Mouse (Mus musculus) c-Kit-positive CD71-negative TER-119-negative erythroid progenitor cells, embryonic 14.5 days (primary cell): ENCODE results near the gene Tjp3.

Source experiments
- DNase-seq: peaks from one replicate; pipeline ENCODE4 v3.0.0-alpha.2; 2013; ENCODE audit warnings: low read depth

Tjp3 gene

GRCm38 (mm10) chr10:81291511-81292104, at the start of gene Tjp3:
Tjp3 (minus strand) TSS chr10:81291581.
- no peak for DNase-seq

- no peak for DNase-seq
These were observed 49.4 kb upstream of the Tjp3 start for GRCm38 (mm10) chr10:81340551-81341332.

GRCm38 (mm10) chr10:81336558-81336957, 45.2 kb upstream of the Tjp3 start:
- DNase-seq, result no peak

- DNase-seq, result no peak
These were observed 44.3 kb upstream of the Tjp3 start for GRCm38 (mm10) chr10:81335393-81336340.

GRCm38 (mm10) chr10:81334324-81334723, 42.9 kb upstream of the Tjp3 start:
- no peak for DNase-seq

GRCm38 (mm10) chr10:81332277-81332676, 40.9 kb upstream of the Tjp3 start:
- DNase-seq, result no peak

GRCm38 (mm10) chr10:81330007-81330406, 38.6 kb upstream of the Tjp3 start:
- no peak for DNase-seq

GRCm38 (mm10) chr10:81329194-81329975, 38.0 kb upstream of the Tjp3 start:
- DNase-seq, result no peak

GRCm38 (mm10) chr10:81328386-81328785, 37.0 kb upstream of the Tjp3 start, which contains the start of gene Tbxa2r:
Tbxa2r (plus strand) TSS chr10:81328731.
- DNase-seq, result no peak

- DNase-seq, result no peak
These were observed 36.6 kb upstream of the Tjp3 start for GRCm38 (mm10) chr10:81327959-81328358.

GRCm38 (mm10) chr10:81326858-81327257, 35.5 kb upstream of the Tjp3 start:
- DNase-seq, result no peak

- no peak for DNase-seq
These were observed 34.4 kb upstream of the Tjp3 start for GRCm38 (mm10) chr10:81325781-81326180.

GRCm38 (mm10) chr10:81325176-81325575, 33.8 kb upstream of the Tjp3 start:
- no peak for DNase-seq

- DNase-seq, result no peak
These were observed 32.6 kb upstream of the Tjp3 start for GRCm38 (mm10) chr10:81323791-81324530.

- DNase-seq, result no peak
These were observed 31.9 kb upstream of the Tjp3 start for GRCm38 (mm10) chr10:81323141-81323775.

GRCm38 (mm10) chr10:81322444-81322843, 31.1 kb upstream of the Tjp3 start:
- DNase-seq, result no peak

GRCm38 (mm10) chr10:81321436-81321835, 30.1 kb upstream of the Tjp3 start:
- no peak for DNase-seq

GRCm38 (mm10) chr10:81320550-81321347, 29.4 kb upstream of the Tjp3 start, which contains the start of gene Cactin:
Cactin (plus strand) TSS chr10:81321103.
- DNase-seq, result peak; percentile 100

- peak; percentile 100 for DNase-seq
These were observed 28.6 kb upstream of the Tjp3 start for GRCm38 (mm10) chr10:81319741-81320549.
